Mouse (Mus musculus) hindbrain, embryonic 16.5 days (tissue): ENCODE results near the gene Acot7. TPM values are rescaled to one million over a fixed set of nuclear protein-coding genes. Genes with fewer than 3 reads are reported as not detected.

Experiments used
- ATAC-seq: fragments of 200-750 bp; cut with Nextera tagmentation; 2 replicates; pipeline ENCODE4 v1.8.0; 2017; ENCODE audit warnings: moderate TSS enrichment, moderate library complexity
- H3K27ac ChIP-seq: fragments of 300-500 bp; sonication (generic); 2 replicates; pipeline ENCODE4 v1.5.1; 2014; ENCODE audit warnings: low read depth, mild to moderate bottlenecking, control low read depth, low read length, moderate library complexity
- H3K27me3 ChIP-seq: fragments of 300-500 bp; sonication (generic); replicated peaks from 2 replicates; pipeline ENCODE4 v1.6.1; 2014; ENCODE audit warnings: low read length; ENCODE audit not compliant: control insufficient read depth, insufficient read depth
- H3K36me3 ChIP-seq: fragments of 300-500 bp; sonication (generic); 2 replicates; pipeline ENCODE4 v1.6.1; 2014; ENCODE audit warnings: mild to moderate bottlenecking, low read length, moderate library complexity, mixed read lengths; ENCODE audit not compliant: control insufficient read depth, insufficient read depth
- H3K4me1 ChIP-seq: fragments of 300-500 bp; sonication (generic); 2 replicates; pipeline ENCODE4 v1.6.1; 2014; ENCODE audit warnings: low read depth, low read length; ENCODE audit not compliant: control insufficient read depth, insufficient read depth
- H3K4me2 ChIP-seq: fragments of 300-500 bp; sonication (generic); 2 replicates; pipeline ENCODE4 v1.6.1; 2014; ENCODE audit warnings: mild to moderate bottlenecking, low read length, control low read depth, moderate library complexity
- H3K4me3 ChIP-seq: fragments of 300-500 bp; sonication (generic); 2 replicates; pipeline ENCODE4 v1.5.1; 2014; ENCODE audit warnings: mild to moderate bottlenecking, low read length, control low read depth, moderate library complexity
- H3K9ac ChIP-seq: fragments of 300-500 bp; sonication (generic); 2 replicates; pipeline ENCODE4 v1.6.1; 2014; ENCODE audit warnings: low read depth, mild to moderate bottlenecking, control low read depth, low read length, moderate library complexity
- H3K9me3 ChIP-seq: fragments of 300-500 bp; sonication (generic); 2 replicates; pipeline ENCODE4 v1.6.1; 2014; ENCODE audit warnings: mild to moderate bottlenecking, low read length, moderate library complexity; ENCODE audit not compliant: control insufficient read depth
- WGBS: fragments of 180-500 bp; shearing (Covaris S2); extraction: QIAGEN DNeasy Blood & Tissue Kit; methylation state at CpG from one replicate; pipeline ENCODE4 v1.1.7; 2014; 5-methylcytosine and 5-hydroxymethylcytosine counted together
- polyA plus RNA-seq: library from polyadenylated mRNA; unstranded; fragments of >200 nt; fragmentation: Nextera tagmentation; extraction: Ambion mirVana; gene quantifications from 2 replicates; pipeline ENCODE4 v1.2.1, GENCODE M21; 2015

Gene Acot7
- polyA plus RNA-seq, 1 experiment from 2014 or later = 542 TPM

- H3K4me3 ChIP-seq = peak overlapping the region; percentile 16; the same call in 1 of the 2 replicates
- peak overlapping the region; percentile 22 for H3K4me2 ChIP-seq
- H3K27ac ChIP-seq = no peak overlapping the region
- no peaks in the 10 kb centered on the region for H3K36me3 ChIP-seq
- peaks cover 12% of the 10 kb centered on the region for H3K4me1 ChIP-seq
- peaks cover 57% of the 10 kb centered on the region for H3K27me3 ChIP-seq
- under 1% methylated on average over 19 of the region's 19 CpGs for WGBS
- peak overlapping the region; percentile 22 for H3K9ac ChIP-seq
- no peak for ATAC-seq
- no peaks in the 10 kb centered on the region for H3K9me3 ChIP-seq
These were observed 18.7 kb upstream of the Acot7 start for GRCm38 (mm10) chr4:152159285-152159678.

- Histone ChIP-seq H3K4me2 (no peak overlapping the region), H3K4me1 (peaks cover 12% of the 10 kb centered on the region), H3K9me3 (no peaks in the 10 kb centered on the region), H3K36me3 (no peaks in the 10 kb centered on the region), H3K9ac (no peak overlapping the region), H3K27me3 (peaks cover 55% of the 10 kb centered on the region), H3K27ac (no peak overlapping the region), H3K4me3 (no peak overlapping the region)
- no peak for ATAC-seq
- WGBS = 33% methylated on average over 4 of the region's 4 CpGs
These were observed 17.2 kb upstream of the Acot7 start for GRCm38 (mm10) chr4:152160748-152161147.

GRCm38 (mm10) chr4:152161601-152162000, 16.3 kb upstream of the Acot7 start:
- peaks cover 55% of the 10 kb centered on the region for H3K27me3 ChIP-seq
- peaks cover 12% of the 10 kb centered on the region for H3K4me1 ChIP-seq
- ATAC-seq = no peak
- WGBS = 78% methylated on average over 6 of the region's 6 CpGs
- no peak overlapping the region for H3K4me3 ChIP-seq
- no peaks in the 10 kb centered on the region for H3K9me3 ChIP-seq
- H3K9ac ChIP-seq = no peak overlapping the region
- no peak overlapping the region for H3K27ac ChIP-seq
- H3K4me2 ChIP-seq = no peak overlapping the region
- no peaks in the 10 kb centered on the region for H3K36me3 ChIP-seq

GRCm38 (mm10) chr4:152162748-152163147, 15.2 kb upstream of the Acot7 start:
- H3K9ac ChIP-seq = no peak overlapping the region
- 85% methylated on average over 2 of the region's 2 CpGs for WGBS
- no peak for ATAC-seq
- no peaks in the 10 kb centered on the region for H3K9me3 ChIP-seq
- H3K4me2 ChIP-seq = no peak overlapping the region
- no peak overlapping the region for H3K4me3 ChIP-seq
- peaks cover 12% of the 10 kb centered on the region for H3K4me1 ChIP-seq
- H3K36me3 ChIP-seq = no peaks in the 10 kb centered on the region
- H3K27ac ChIP-seq = no peak overlapping the region
- H3K27me3 ChIP-seq = peaks cover 47% of the 10 kb centered on the region

GRCm38 (mm10) chr4:152165036-152165931, 12.7 kb upstream of the Acot7 start:
- Histone ChIP-seq H3K9me3 (no peaks in the 10 kb centered on the region), H3K4me1 (no peaks in the 10 kb centered on the region), H3K27ac (0 out of 2 replicates have a peak overlapping the region, but pooled peaks have one; percentile 12), H3K36me3 (no peaks in the 10 kb centered on the region), H3K9ac (no peak overlapping the region), H3K4me3 (no peak overlapping the region), H3K27me3 (peaks cover 23% of the 10 kb centered on the region), H3K4me2 (no peak overlapping the region)
- WGBS = 26% methylated on average over 22 of the region's 22 CpGs
- ATAC-seq = peak; percentile 40; the same call in 1 of the 2 replicates

- 34% methylated on average over 8 of the region's 8 CpGs for WGBS
- Histone ChIP-seq H3K9ac (no peak overlapping the region), H3K27me3 (no peaks in the 10 kb centered on the region; the same call in none of the 2 replicates), H3K36me3 (no peaks in the 10 kb centered on the region), H3K27ac (no peak overlapping the region), H3K4me1 (no peaks in the 10 kb centered on the region), H3K4me2 (no peak overlapping the region), H3K9me3 (no peaks in the 10 kb centered on the region), H3K4me3 (no peak overlapping the region)
- no peak for ATAC-seq
These were observed 9.9 kb upstream of the Acot7 start for GRCm38 (mm10) chr4:152168052-152168451.

- Histone ChIP-seq H3K27ac (no peak overlapping the region), H3K4me3 (no peak overlapping the region), H3K4me1 (no peaks in the 10 kb centered on the region), H3K27me3 (no peaks in the 10 kb centered on the region; the same call in 1 of the 2 replicates), H3K36me3 (no peaks in the 10 kb centered on the region), H3K9ac (no peak overlapping the region), H3K9me3 (no peaks in the 10 kb centered on the region), H3K4me2 (no peak overlapping the region)
- WGBS = 82% methylated on average over 7 of the region's 7 CpGs
- ATAC-seq = no peak
These were observed 8.8 kb upstream of the Acot7 start for GRCm38 (mm10) chr4:152169103-152169502.

- H3K36me3 ChIP-seq = no peaks in the 10 kb centered on the region
- H3K4me2 ChIP-seq = no peak overlapping the region
- no peaks in the 10 kb centered on the region for H3K9me3 ChIP-seq
- no peak overlapping the region for H3K9ac ChIP-seq
- H3K27me3 ChIP-seq = peaks cover 3% of the 10 kb centered on the region; the same call in 1 of the 2 replicates
- no peak for ATAC-seq
- WGBS = 76% methylated on average over 10 of the region's 10 CpGs
- no peak overlapping the region for H3K4me3 ChIP-seq
- no peaks in the 10 kb centered on the region for H3K4me1 ChIP-seq
- no peak overlapping the region for H3K27ac ChIP-seq
These were observed 7.6 kb upstream of the Acot7 start for GRCm38 (mm10) chr4:152170286-152170685.

GRCm38 (mm10) chr4:152171543-152171942, 6.4 kb upstream of the Acot7 start:
- Histone ChIP-seq H3K4me3 (no peak overlapping the region), H3K27ac (no peak overlapping the region), H3K27me3 (peaks cover 3% of the 10 kb centered on the region; the same call in 1 of the 2 replicates), H3K36me3 (no peaks in the 10 kb centered on the region), H3K9me3 (no peaks in the 10 kb centered on the region), H3K4me1 (no peaks in the 10 kb centered on the region), H3K9ac (no peak overlapping the region), H3K4me2 (no peak overlapping the region)
- WGBS = 84% methylated on average over 6 of the region's 6 CpGs
- ATAC-seq = no peak
